Mouse (Mus musculus): ENCODE data around the gene Cd200r1. TPM values are rescaled to one million over a fixed set of nuclear protein-coding genes. Genes with fewer than 3 reads are reported as not detected.

Gene Cd200r1
- polyA plus RNA-seq, 1 experiment from 2014 or later: 0.06 TPM

DNA sequence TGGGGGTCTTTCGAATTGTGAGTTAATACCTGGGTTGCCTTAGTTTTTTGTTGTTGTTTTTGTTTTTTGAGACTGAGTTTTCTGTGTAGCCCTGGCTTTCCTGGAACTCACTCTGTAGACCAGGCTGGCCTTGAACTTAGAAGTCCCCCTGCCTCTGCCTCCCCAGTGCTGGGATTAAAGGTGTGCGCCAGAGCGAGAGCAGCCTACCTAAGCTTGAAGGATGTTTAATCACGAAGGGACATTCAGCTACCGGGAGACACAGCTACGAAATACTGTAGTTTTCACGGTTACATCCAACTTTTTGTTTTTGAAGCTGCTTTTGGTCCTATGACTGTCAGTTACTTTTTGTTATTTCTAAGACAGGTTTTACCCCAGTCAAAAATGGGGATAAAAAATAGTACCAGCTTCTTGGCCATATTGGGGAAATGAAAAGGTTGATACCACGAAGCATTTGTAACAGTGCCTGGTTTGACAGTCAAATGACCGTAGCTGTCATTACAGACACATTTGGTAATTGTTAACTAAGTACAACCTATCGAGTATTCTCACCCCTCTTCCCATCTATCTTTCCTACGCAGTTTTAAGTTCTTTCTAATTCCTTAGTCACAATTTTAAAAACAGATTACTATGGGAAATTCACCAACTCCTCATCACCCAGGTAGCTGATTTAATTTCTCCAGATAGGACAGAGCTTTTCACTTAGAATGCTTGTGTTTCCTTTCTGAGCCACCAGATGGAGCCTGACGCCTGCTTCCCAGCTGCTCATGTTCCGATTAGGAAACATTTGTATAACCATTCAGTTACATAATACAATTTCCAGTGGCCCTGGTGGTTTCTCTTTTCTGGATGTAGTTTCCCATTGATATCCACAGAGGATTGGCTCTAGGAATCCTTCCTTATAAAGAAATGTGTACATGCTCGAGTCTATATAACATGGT is 40.0 kb upstream of the Cd200r1 start:
- in situ Hi-C loops (cut with MboI; ENCODE audit: low pct_unique_long_range_greater_than_20kb): loop anchor here (10.0 kb wide), 1 partner anchor 241 kb away; no protein-coding TSS in a partner anchor
- DNase-seq (ENCODE audit: low read depth, low spot score) (no peak), ATAC-seq (no peak)
- H3K27me3 ChIP-seq: no peaks in the 10 kb centered on the region
- ChIA-PET CTCF (interaction anchor here (0.7 to 1.4 kb wide), 11 partner anchors 18 to 440 kb away, joined by 3 to 8 read pairs (median 3); no protein-coding TSS in a partner anchor), POLR2A (interaction anchor here (0.9 to 1.7 kb wide), 3 partner anchors 17 to 424 kb away, joined by 3 to 4 read pairs (median 3); no protein-coding TSS in a partner anchor)
- peak; percentile 74 for TF ChIP-seq CTCF (IDR thresholded peaks at IDR 0.05)

DNA sequence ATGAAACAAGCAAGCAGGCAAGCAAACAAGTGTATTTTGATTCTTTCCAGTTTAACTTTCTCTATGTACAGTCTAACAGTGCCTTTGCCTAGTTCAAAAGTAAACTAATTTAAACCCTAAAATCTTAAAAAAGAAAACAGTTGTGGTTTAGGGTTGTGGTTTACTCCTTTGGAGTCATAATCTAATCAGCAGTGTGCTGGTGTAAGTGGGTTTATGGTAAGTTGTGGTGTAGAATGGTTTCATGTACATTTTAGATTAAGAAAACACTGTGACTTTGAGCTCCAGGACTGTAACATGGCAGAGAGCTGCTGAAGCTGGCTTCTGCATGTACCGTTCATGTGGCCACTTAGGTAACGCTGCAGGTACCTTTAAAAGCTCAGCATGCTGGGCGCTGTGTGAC is 38.0 kb upstream of the Cd200r1 start:
- ChIA-PET POLR2A (no interaction called here), CTCF (interaction anchor here (0.7 to 2.2 kb wide), 4 partner anchors 10 to 362 kb away, joined by 3 to 10 read pairs (median 4); no protein-coding TSS in a partner anchor)
- DNase-seq (ENCODE audit: low read depth, low spot score): no peak
- H3K27me3 ChIP-seq: no peaks in the 10 kb centered on the region
- in situ Hi-C loops (cut with MboI; ENCODE audit: low pct_unique_long_range_greater_than_20kb): loop anchor here (10.0 kb wide), 1 partner anchor 243 kb away; no protein-coding TSS in a partner anchor
- TF ChIP-seq CTCF (IDR thresholded peaks at IDR 0.05): no peak
- ATAC-seq: no peak

DNA sequence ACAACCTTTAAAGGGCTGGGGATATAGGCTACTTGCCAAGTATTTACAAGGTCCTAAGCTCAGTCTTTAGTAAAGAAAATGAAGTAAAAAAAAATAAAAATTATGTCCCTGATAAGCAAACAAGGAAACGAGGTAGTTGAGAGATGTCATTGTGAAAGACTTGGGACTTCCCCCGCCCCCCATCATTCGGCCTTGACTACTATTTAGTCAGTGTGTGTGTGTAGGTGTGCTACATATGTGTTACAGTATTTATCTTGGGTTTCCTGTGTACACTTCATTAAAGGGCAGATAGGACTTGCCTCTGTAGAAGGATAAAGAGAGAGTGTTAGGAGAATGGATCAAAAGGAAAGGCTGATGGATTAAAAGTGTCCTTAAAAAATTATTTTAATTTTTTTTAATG is 31.5 kb upstream of the Cd200r1 start:
- CTCF ChIA-PET: no interaction called here

DNA sequence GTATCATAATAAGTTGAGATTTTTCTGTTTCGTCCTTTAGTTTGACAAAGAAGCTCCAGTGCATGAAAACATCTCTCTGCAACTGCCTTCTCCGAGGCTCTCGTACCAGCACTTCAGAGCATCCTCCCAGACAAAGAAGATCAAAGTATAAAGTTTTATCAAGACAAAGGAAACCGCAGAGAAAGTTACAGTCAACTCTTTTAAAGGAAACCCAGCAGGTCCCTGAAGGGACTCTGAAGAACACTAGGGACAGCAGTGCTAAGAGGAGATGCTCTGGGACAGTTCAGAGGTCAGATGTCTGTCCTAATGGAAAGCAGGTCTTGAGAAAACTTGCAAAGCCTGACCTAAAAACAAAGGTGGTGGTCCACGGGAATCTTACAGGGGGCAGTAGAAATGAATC is 29.9 kb upstream of the Cd200r1 start:
- no peak for DNase-seq (ENCODE audit: low read depth, low spot score)
- CTCF ChIA-PET: no interaction called here

More for the DNA sequence above, 31.5 kb upstream of the Cd200r1 start:
- no peak for DNase-seq (ENCODE audit: low read depth, low spot score)
- no peak for ATAC-seq
- in situ Hi-C loops (cut with MboI; ENCODE audit: low pct_unique_long_range_greater_than_20kb): no loop called here
- no peaks in the 10 kb centered on the region for H3K27me3 ChIP-seq
- POLR2A ChIA-PET: no interaction called here
- no peak for TF ChIP-seq CTCF (IDR thresholded peaks at IDR 0.05)

DNA sequence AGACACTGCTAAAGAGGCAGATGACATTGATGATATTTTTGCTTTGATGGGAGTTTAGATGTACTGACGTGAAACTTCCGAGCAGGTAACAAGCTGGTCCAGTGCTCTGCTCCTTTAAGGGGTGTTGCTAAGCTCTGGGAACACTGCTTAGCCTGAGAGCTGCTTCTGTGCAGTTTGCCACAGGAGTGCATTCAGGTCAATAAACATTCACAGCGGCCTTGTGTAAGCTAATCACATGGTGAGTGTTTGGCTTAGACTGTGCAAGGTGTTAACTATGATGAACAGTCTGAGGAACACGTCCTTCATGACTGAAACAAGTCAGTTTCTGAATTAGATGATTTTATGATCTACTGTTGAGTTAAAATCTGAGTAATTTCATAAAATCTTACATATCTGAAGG is 29.4 kb upstream of the Cd200r1 start:
- in situ Hi-C loops (cut with MboI; ENCODE audit: low pct_unique_long_range_greater_than_20kb): no loop called here
- no peaks in the 10 kb centered on the region for H3K27me3 ChIP-seq
- ChIA-PET POLR2A (interaction anchor here (0.6 kb wide), 1 partner anchor 368 kb away, joined by 5 read pairs; no protein-coding TSS in a partner anchor), CTCF (interaction anchor here (0.9 kb wide), 1 partner anchor 354 kb away, joined by 3 read pairs; no protein-coding TSS in a partner anchor)
- no peak for DNase-seq (ENCODE audit: low read depth, low spot score)
- no peak for ATAC-seq
- TF ChIP-seq CTCF (IDR thresholded peaks at IDR 0.05): no peak

More for the DNA sequence above, 29.9 kb upstream of the Cd200r1 start:
- no peaks in the 10 kb centered on the region for H3K27me3 ChIP-seq
- no peak for ATAC-seq
- TF ChIP-seq CTCF (IDR thresholded peaks at IDR 0.05): no peak
- POLR2A ChIA-PET: no interaction called here
- in situ Hi-C loops (cut with MboI; ENCODE audit: low pct_unique_long_range_greater_than_20kb): no loop called here

DNA sequence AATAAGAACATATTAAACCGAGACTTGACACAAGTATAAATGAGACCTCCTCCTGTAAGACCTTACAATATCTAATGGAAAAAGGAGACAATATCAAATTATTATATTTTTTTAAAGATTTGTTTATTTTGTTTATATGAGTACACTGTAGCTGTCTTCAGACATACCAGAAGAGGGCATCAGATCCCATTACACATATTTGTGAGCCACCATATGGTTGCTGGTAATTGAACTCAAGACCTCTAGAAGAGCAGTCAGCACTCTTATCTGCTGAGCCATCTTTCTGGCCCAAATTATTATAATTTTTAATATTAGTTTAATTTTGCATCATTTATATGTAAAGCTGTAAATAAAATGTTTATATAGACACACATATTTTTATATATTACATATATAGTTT is 22.8 kb upstream of the Cd200r1 start:
- in situ Hi-C loops (cut with MboI; ENCODE audit: low pct_unique_long_range_greater_than_20kb): no loop called here
- CTCF ChIA-PET: interaction anchor here (0.9 to 2.6 kb wide), 6 partner anchors 13 to 400 kb away, joined by 3 to 14 read pairs (median 6); no protein-coding TSS in a partner anchor
- DNase-seq (ENCODE audit: low read depth, low spot score) (no peak), ATAC-seq (no peak)
- POLR2A ChIA-PET: interaction anchor here (1.4 kb wide), 1 partner anchor 18 kb away, joined by 4 read pairs; the partner anchor contains the start of gene Nepro
- H3K27me3 ChIP-seq: no peaks in the 10 kb centered on the region
- no peak for TF ChIP-seq CTCF (IDR thresholded peaks at IDR 0.05)

DNA sequence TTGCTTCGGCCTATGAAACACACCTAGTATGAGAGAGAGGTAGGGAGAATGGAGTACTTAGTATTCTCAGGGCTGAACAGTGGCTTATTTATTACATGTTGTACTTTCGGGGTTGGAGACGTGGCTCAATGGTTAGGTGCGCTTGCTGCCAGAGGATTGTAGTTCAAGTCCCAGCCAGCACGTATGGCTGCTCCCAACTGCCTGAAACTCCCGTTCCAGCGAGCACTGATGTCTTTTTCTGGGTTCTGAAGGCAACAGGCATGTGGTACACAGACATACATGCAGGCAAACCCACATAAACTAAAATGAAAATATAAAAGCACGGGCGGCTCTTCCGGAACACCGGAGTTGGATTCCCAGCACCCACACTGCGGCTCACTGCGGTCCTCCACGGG is 20.1 kb upstream of the Cd200r1 start:
- ChIA-PET CTCF (interaction anchor here (1.2 to 1.5 kb wide), 3 partner anchors 20 to 377 kb away, joined by 3 to 4 read pairs (median 3); no protein-coding TSS in a partner anchor), POLR2A (interaction anchor here (1.2 kb wide), 1 partner anchor 352 kb away, joined by 3 read pairs; no protein-coding TSS in a partner anchor)
- in situ Hi-C loops (cut with MboI; ENCODE audit: low pct_unique_long_range_greater_than_20kb): no loop called here
- TF ChIP-seq CTCF (IDR thresholded peaks at IDR 0.05): no peak
- DNase-seq (ENCODE audit: low read depth, low spot score): no peak
- no peaks in the 10 kb centered on the region for H3K27me3 ChIP-seq
- ATAC-seq: peak; percentile 29

DNA sequence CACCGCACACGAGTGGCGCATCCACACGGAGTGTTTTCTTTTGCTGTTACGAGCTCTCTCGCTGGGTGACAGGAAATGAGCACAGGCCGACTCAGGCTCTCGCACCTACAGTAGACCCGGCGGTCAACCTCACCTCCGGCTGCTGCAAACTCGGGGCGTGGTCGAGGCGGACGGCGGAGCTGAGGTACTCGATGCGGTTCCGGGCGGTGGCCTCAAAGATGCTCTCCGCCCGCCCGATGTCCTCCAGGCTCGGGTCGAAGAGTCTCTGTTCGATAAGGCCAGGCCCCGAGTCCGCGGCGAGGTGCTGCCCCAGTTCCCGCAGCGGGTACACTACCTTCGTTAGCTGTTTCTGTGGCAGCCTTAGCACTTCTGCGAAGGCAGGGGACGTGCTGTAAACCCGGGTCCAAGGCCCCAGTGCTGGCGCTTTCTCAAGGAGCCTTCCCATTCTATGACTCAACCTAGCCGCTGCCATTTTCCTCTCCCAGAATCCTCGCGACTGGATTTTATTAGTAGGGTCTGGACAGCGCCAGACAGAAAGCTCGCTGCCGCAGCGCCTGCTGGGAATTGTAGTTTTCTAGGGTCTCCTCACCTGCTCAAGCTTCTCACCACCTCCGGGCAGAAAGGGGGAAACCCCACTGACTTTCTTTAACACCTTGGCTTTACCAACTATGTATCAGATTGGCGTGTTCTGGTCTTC is 19.5 kb upstream of the Cd200r1 start, which contains the start of gene Gtpbp8:
Gtpbp8 (minus strand) TSS at position 498 of the 697 bp plus-strand sequence.
- ATAC-seq (peak; percentile 96), DNase-seq (ENCODE audit: low read depth, low spot score) (peak; percentile 61)
- in situ Hi-C loops (cut with MboI; ENCODE audit: low pct_unique_long_range_greater_than_20kb): no loop called here
- ChIA-PET CTCF (interaction anchor here (1.0 to 1.5 kb wide), 2 partner anchors 21 to 344 kb away, joined by 3 to 4 read pairs; no protein-coding TSS in a partner anchor), POLR2A (interaction anchor here (1.2 kb wide), 1 partner anchor 351 kb away, joined by 3 read pairs; no protein-coding TSS in a partner anchor)
- TF ChIP-seq CTCF (IDR thresholded peaks at IDR 0.05): no peak
- H3K27me3 ChIP-seq: no peaks in the 10 kb centered on the region

DNA sequence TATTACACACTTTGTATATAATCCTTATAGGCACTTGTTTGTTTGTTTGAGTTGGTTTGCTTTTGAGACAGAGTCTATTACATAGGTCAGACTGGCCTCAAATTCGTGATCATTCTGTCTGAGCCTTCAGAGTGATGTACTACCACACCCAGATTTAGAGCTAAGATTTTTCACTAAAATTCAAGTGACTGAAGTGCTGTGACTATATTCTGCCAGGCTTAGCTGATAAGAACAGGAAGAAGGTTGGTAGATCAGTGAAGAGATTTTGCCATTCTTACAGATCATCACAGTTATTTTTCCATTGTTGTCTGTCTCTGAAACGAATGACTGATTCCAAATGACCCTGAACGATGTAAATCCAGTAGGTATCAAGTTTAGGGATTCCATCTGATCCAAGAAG is 17.5 kb upstream of the Cd200r1 start:
- H3K27me3 ChIP-seq: no peaks in the 10 kb centered on the region
- ATAC-seq (no peak), DNase-seq (ENCODE audit: low read depth, low spot score) (no peak)
- POLR2A ChIA-PET: no interaction called here
- no peak for TF ChIP-seq CTCF (IDR thresholded peaks at IDR 0.05)
- in situ Hi-C loops (cut with MboI; ENCODE audit: low pct_unique_long_range_greater_than_20kb): no loop called here
- CTCF ChIA-PET: interaction anchor here (1.3 kb wide), 1 partner anchor 342 kb away, joined by 3 read pairs; no protein-coding TSS in a partner anchor

DNA sequence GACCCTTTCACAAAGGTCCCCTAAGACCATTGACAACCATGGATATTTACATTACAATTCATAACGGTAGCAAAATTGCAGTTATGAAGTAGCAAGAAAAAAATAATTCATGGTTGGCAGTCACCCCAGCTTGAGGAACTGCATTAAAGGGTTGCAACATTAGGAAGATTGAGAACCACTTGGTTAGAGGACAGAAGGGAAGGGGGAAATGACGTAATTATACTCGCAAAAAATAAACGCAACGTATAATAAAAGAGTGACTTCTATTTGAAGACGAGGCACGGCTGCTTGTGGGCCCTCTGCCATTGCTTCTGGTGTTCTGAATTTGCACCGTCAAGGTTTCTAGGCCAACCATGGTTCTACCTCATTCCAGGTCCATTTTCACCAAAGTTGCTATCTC is 7.8 kb upstream of the Cd200r1 start:
- TF ChIP-seq CTCF (IDR thresholded peaks at IDR 0.05): no peak
- no peak for DNase-seq (ENCODE audit: low read depth, low spot score)
- POLR2A ChIA-PET: no interaction called here
- CTCF ChIA-PET: no interaction called here
- in situ Hi-C loops (cut with MboI; ENCODE audit: low pct_unique_long_range_greater_than_20kb): loop anchor here (25.0 kb wide), 1 partner anchor 880 kb away; no protein-coding TSS in a partner anchor
- no peak for ATAC-seq
- H3K27me3 ChIP-seq: no peaks in the 10 kb centered on the region

All from Patski (cell line).